Mouse (Mus musculus): Measurements from ENCODE around the gene Vamp2. TPM values are rescaled to one million over a fixed set of nuclear protein-coding genes. Genes with fewer than 3 reads are reported as not detected.
A peak's percentile ranks its signal among the peaks of the same experiment; 100 is the strongest.

Vamp2 gene
- polyA plus RNA-seq (2012; rRNA removed), result 251 and 319 TPM in 2 replicates

- peak; percentile 73 for TF ChIP-seq POLR2A (IDR thresholded peaks at IDR 0.05; ENCODE audit: borderline replicate concordance, extremely low read depth, insufficient read depth, insufficient read length, poor library complexity, severe bottlenecking)
- no peak for TF ChIP-seq CTCF (IDR thresholded peaks at IDR 0.05; ENCODE audit: borderline replicate concordance, extremely low read depth, insufficient read depth, insufficient read length)
- peak; percentile 97 for DNase-seq (ENCODE audit: low read depth)
Observed at GRCm38 (mm10) chr11:69088103-69088855, at the start of gene Vamp2. Gene Vamp2 (plus strand): TSS chr11:69088490.

DNA sequence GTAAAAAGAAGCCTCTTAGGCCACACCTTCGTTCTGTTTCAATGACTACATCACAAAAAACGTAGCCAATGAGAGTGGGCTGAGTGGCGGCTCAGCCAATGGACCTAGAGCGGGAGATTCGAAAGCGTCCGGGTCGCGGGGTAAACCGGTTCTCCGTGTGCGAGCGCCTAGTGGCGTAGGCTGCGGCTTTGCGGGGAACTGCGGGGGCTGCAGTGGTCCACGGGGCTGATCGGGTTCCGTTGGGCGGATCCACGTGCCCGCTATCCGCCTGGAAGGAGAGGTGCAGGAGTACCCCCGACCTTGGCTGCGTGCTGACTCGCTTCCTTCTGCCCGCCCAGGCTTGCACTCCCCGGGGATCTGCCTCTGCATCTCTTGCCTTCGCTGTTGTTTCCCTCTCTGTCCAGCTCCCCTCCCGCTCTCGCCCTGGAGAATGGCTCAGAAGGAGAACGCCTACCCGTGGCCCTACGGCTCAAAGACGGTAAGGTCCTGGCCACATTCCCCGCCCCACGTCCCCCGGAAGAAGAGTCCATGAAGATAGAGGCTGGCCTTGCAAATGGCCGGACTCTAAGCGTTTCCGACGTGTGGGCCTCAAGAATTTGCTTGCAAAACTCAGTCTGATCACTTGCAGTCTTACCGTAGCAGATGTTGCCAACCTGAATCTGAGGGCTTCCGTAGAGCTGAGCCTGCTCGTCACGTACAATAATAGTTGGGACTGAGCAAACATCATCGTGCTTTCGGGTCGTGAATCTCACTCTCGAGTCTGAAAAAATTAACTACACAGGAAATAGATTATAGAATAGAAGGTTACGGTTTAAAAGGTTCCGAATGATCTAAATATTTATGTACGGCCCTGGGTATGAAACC lies 42.5 kb upstream of the Vamp2 start, which contains the start of gene Aurkb:
Gene Aurkb, plus strand, starts transcription at position 117 of the 864 bp plus-strand sequence.
- TF ChIP-seq CTCF (IDR thresholded peaks at IDR 0.05; ENCODE audit: borderline replicate concordance, extremely low read depth, insufficient read depth, insufficient read length) (no peak), POLR2A (IDR thresholded peaks at IDR 0.05; ENCODE audit: borderline replicate concordance, extremely low read depth, insufficient read depth, insufficient read length, poor library complexity, severe bottlenecking) (peak; percentile 31; the same call in 1 of the 2 replicates)
- peak; percentile 96 for DNase-seq (ENCODE audit: low read depth)

GRCm38 (mm10) chr11:69046395-69046774 lies 41.9 kb upstream of the Vamp2 start:
- DNase-seq (ENCODE audit: low read depth), result no peak
- TF ChIP-seq CTCF (IDR thresholded peaks at IDR 0.05; ENCODE audit: borderline replicate concordance, extremely low read depth, insufficient read depth, insufficient read length), result no peak
- TF ChIP-seq POLR2A (IDR thresholded peaks at IDR 0.05; ENCODE audit: borderline replicate concordance, extremely low read depth, insufficient read depth, insufficient read length, poor library complexity, severe bottlenecking), result no peak

- no peak for TF ChIP-seq POLR2A (IDR thresholded peaks at IDR 0.05; ENCODE audit: borderline replicate concordance, extremely low read depth, insufficient read depth, insufficient read length, poor library complexity, severe bottlenecking)
- TF ChIP-seq CTCF (IDR thresholded peaks at IDR 0.05; ENCODE audit: borderline replicate concordance, extremely low read depth, insufficient read depth, insufficient read length), result no peak
- DNase-seq (ENCODE audit: low read depth), result no peak
Observed at GRCm38 (mm10) chr11:69047592-69047991, 40.7 kb upstream of the Vamp2 start.

GRCm38 (mm10) chr11:69048151-69048550 lies 40.1 kb upstream of the Vamp2 start:
- DNase-seq (ENCODE audit: low read depth), result no peak
- TF ChIP-seq CTCF (IDR thresholded peaks at IDR 0.05; ENCODE audit: borderline replicate concordance, extremely low read depth, insufficient read depth, insufficient read length) (no peak), POLR2A (IDR thresholded peaks at IDR 0.05; ENCODE audit: borderline replicate concordance, extremely low read depth, insufficient read depth, insufficient read length, poor library complexity, severe bottlenecking) (no peak)

DNA sequence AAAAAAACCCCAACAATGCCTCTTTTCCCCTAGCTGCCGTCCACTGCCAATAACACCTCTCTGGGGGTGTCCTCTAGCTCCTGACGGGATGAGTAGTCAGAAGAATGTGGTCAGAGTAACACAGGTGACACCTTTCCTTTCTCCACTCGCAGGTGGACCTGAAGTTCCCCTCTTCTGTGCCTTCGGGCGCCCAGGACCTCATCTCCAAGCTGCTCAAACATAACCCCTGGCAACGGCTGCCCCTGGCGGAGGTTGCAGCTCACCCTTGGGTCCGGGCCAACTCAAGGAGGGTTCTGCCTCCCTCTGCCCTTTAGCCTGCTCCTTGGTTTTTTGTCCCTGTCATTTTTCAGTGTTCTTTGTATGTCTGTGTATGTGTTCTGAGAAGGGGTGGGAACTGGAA lies 37.5 kb upstream of the Vamp2 start:
- DNase-seq (ENCODE audit: low read depth), result no peak
- TF ChIP-seq CTCF (IDR thresholded peaks at IDR 0.05; ENCODE audit: borderline replicate concordance, extremely low read depth, insufficient read depth, insufficient read length), result no peak
- TF ChIP-seq POLR2A (IDR thresholded peaks at IDR 0.05; ENCODE audit: borderline replicate concordance, extremely low read depth, insufficient read depth, insufficient read length, poor library complexity, severe bottlenecking), result no peak

DNA sequence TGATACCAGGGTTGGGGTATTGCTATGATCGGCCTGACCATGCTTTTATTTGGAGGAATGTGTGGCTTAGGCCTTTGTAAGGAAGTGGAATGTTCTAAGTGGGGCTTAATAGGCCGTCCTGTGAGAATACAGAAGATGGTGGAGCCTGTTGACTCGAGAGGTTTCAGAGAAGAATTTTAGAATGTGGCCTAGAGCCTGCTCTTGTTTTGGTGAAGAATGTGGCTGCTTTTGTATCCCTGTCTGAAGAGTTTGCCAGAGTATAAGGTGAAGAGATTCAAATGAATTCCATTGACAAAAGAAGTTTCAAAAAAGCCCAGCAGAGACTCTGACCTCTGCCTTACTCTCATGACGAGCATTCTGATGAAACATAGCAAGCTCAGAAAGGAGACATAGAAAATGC lies 36.5 kb upstream of the Vamp2 start:
- no peak for TF ChIP-seq CTCF (IDR thresholded peaks at IDR 0.05; ENCODE audit: borderline replicate concordance, extremely low read depth, insufficient read depth, insufficient read length)
- no peak for TF ChIP-seq POLR2A (IDR thresholded peaks at IDR 0.05; ENCODE audit: borderline replicate concordance, extremely low read depth, insufficient read depth, insufficient read length, poor library complexity, severe bottlenecking)
- DNase-seq (ENCODE audit: low read depth), result no peak

- TF ChIP-seq CTCF (IDR thresholded peaks at IDR 0.05; ENCODE audit: borderline replicate concordance, extremely low read depth, insufficient read depth, insufficient read length) (no peak), POLR2A (IDR thresholded peaks at IDR 0.05; ENCODE audit: borderline replicate concordance, extremely low read depth, insufficient read depth, insufficient read length, poor library complexity, severe bottlenecking) (no peak)
- DNase-seq (ENCODE audit: low read depth), result no peak
Observed at GRCm38 (mm10) chr11:69052824-69053421, 35.4 kb upstream of the Vamp2 start.

- TF ChIP-seq CTCF (IDR thresholded peaks at IDR 0.05; ENCODE audit: borderline replicate concordance, extremely low read depth, insufficient read depth, insufficient read length) (no peak), POLR2A (IDR thresholded peaks at IDR 0.05; ENCODE audit: borderline replicate concordance, extremely low read depth, insufficient read depth, insufficient read length, poor library complexity, severe bottlenecking) (no peak)
- no peak for DNase-seq (ENCODE audit: low read depth)
Observed at GRCm38 (mm10) chr11:69053848-69054247, 34.4 kb upstream of the Vamp2 start.

DNA sequence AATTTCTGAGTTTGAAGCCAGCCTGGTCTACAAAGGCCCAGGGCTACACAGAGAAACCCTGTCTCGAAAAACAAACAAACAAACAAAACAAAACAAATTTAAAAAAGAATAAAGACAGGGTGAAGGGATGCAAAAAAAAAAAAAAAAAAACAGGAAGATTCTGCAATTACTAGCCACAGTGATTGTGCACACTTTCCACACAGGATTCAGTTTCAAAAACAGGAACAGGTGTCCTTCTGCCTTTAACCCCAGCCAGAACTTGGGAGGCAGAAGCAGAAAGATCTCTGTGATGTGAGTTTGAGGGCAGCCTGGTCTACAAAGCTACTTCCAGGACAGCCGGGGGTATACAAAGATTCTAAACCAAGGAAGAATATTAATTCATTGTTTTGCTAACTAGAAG lies 30.0 kb upstream of the Vamp2 start:
- DNase-seq (ENCODE audit: low read depth), result no peak
- TF ChIP-seq POLR2A (IDR thresholded peaks at IDR 0.05; ENCODE audit: borderline replicate concordance, extremely low read depth, insufficient read depth, insufficient read length, poor library complexity, severe bottlenecking) (no peak), CTCF (IDR thresholded peaks at IDR 0.05; ENCODE audit: borderline replicate concordance, extremely low read depth, insufficient read depth, insufficient read length) (no peak)

- DNase-seq (ENCODE audit: low read depth), result no peak
- TF ChIP-seq CTCF (IDR thresholded peaks at IDR 0.05; ENCODE audit: borderline replicate concordance, extremely low read depth, insufficient read depth, insufficient read length), result no peak
- TF ChIP-seq POLR2A (IDR thresholded peaks at IDR 0.05; ENCODE audit: borderline replicate concordance, extremely low read depth, insufficient read depth, insufficient read length, poor library complexity, severe bottlenecking), result no peak
Observed at GRCm38 (mm10) chr11:69058729-69059356, 29.4 kb upstream of the Vamp2 start.
